Mouse (Mus musculus) forebrain, postnatal 0 days (tissue): ENCODE results near the gene Fam71d. TPM values are rescaled to one million over a fixed set of nuclear protein-coding genes. Genes with fewer than 3 reads are reported as not detected.

Experiments used
- ATAC-seq: fragments of 200-750 bp; cut with Nextera tagmentation; 2 replicates; pipeline ENCODE4 v1.8.0; 2017; ENCODE audit warnings: mild to moderate bottlenecking, moderate library complexity
- DNase-seq: peaks from one replicate; pipeline ENCODE4 v3.0.0-alpha.2; 2015
- H3K27ac ChIP-seq: fragments of 300-500 bp; sonication (generic); 2 replicates; pipeline ENCODE4 v1.5.1; 2014; ENCODE audit warnings: low read depth, mild to moderate bottlenecking, antibody characterized with exemption, low read length, moderate library complexity, mixed read lengths
- H3K27me3 ChIP-seq: fragments of 300-500 bp; sonication (generic); 2 replicates; pipeline ENCODE4 v1.6.1; 2014; ENCODE audit warnings: mild to moderate bottlenecking, low read length, mixed read lengths; ENCODE audit not compliant: insufficient read depth
- H3K36me3 ChIP-seq: fragments of 300-500 bp; sonication (generic); 2 replicates; pipeline ENCODE4 v1.6.1; 2014; ENCODE audit warnings: mild to moderate bottlenecking, moderate library complexity; ENCODE audit not compliant: insufficient read depth
- H3K4me1 ChIP-seq: fragments of 300-500 bp; sonication (generic); 2 replicates; pipeline ENCODE4 v1.6.1; 2014; ENCODE audit warnings: antibody characterized with exemption; ENCODE audit not compliant: insufficient read depth
- H3K4me2 ChIP-seq: fragments of 300-500 bp; sonication (generic); 2 replicates; pipeline ENCODE4 v1.6.1; 2014; ENCODE audit warnings: low read depth, mild to moderate bottlenecking, moderate library complexity
- H3K4me3 ChIP-seq: fragments of 300-500 bp; sonication (generic); 2 replicates; pipeline ENCODE4 v1.5.1; 2014; ENCODE audit warnings: low read depth, low read length, mixed read lengths
- H3K9ac ChIP-seq: fragments of 300-500 bp; sonication (generic); 2 replicates; pipeline ENCODE4 v1.6.1; 2014; ENCODE audit warnings: mild to moderate bottlenecking
- H3K9me3 ChIP-seq: fragments of 300-500 bp; sonication (generic); 2 replicates; pipeline ENCODE4 v1.6.1; 2016; ENCODE audit warnings: low read length
- CTCF ChIP-seq: sonication (generic); IDR thresholded peaks from 2 replicates; pipeline ENCODE4 v1.5.1; 2016; ENCODE audit warnings: antibody characterized with exemption, control low read depth, low read depth
- WGBS: fragments of 180-500 bp; shearing (Covaris S2); extraction: QIAGEN DNeasy Blood & Tissue Kit; methylation state at CpG from one replicate; pipeline ENCODE4 v1.1.7; 2014; 5-methylcytosine and 5-hydroxymethylcytosine counted together
- polyA plus RNA-seq: library from polyadenylated mRNA; unstranded; fragments of >200 nt; fragmentation: Nextera tagmentation; extraction: Ambion mirVana; gene quantifications from 2 replicates; pipeline ENCODE4 v1.2.1, GENCODE M21; 2015
- total RNA-seq: library from RNA; depleted of rRNA; stranded (reverse); fragments of >200 nt; gene quantifications from 2 replicates; pipeline ENCODE4 v1.2.3, GENCODE M21; 2014; rRNA removed

Gene Fam71d
- 0.77 TPM in 1 of 2 replicates, not detected in the other for total RNA-seq
- not detected in 2 replicates for polyA plus RNA-seq

GRCm38 (mm10) chr12:78691325-78691724 lies at the start of gene Fam71d:
Fam71d (plus strand) TSS chr12:78691535.
- DNase-seq: no peak
- Histone ChIP-seq H3K4me3 (no peak within 1 kb of the TSS), H3K27ac (no peak within 1 kb of the TSS), H3K27me3 (no peaks in the 10 kb centered on the region), H3K36me3 (no peaks in the 10 kb centered on the region), H3K9me3 (no peaks in the 10 kb centered on the region), H3K4me1 (no peaks in the 10 kb centered on the region), H3K9ac (no peak within 1 kb of the TSS), H3K4me2 (no peak within 1 kb of the TSS)
- no peak for ATAC-seq
- 76% methylated on average over 1 of the region's 1 CpGs for WGBS
- no peak for TF ChIP-seq CTCF

- H3K4me2 ChIP-seq: no peak overlapping the region
- H3K36me3 ChIP-seq: no peaks in the 10 kb centered on the region
- no peaks in the 10 kb centered on the region for H3K9me3 ChIP-seq
- no peak overlapping the region for H3K9ac ChIP-seq
- no peak overlapping the region for H3K27ac ChIP-seq
- H3K27me3 ChIP-seq: no peaks in the 10 kb centered on the region
- ATAC-seq: no peak
- H3K4me3 ChIP-seq: no peak overlapping the region
- TF ChIP-seq CTCF: no peak
- no peaks in the 10 kb centered on the region for H3K4me1 ChIP-seq
- 46% methylated on average over 2 of the region's 2 CpGs for WGBS
- peak; percentile 17 for DNase-seq
These were observed 47.6 kb upstream of the Fam71d start for GRCm38 (mm10) chr12:78643691-78644090.

- no peak for DNase-seq
- Histone ChIP-seq H3K4me1 (no peaks in the 10 kb centered on the region), H3K27me3 (no peaks in the 10 kb centered on the region), H3K9me3 (no peaks in the 10 kb centered on the region), H3K4me2 (no peak overlapping the region), H3K4me3 (no peak overlapping the region), H3K27ac (no peak overlapping the region), H3K9ac (no peak overlapping the region), H3K36me3 (no peaks in the 10 kb centered on the region)
- TF ChIP-seq CTCF: no peak
- WGBS: 95% methylated on average over 1 of the region's 1 CpGs
- no peak for ATAC-seq
These were observed 46.1 kb upstream of the Fam71d start for GRCm38 (mm10) chr12:78645282-78645681.

- Histone ChIP-seq H3K4me3 (no peak overlapping the region), H3K27me3 (no peaks in the 10 kb centered on the region), H3K9me3 (no peaks in the 10 kb centered on the region), H3K9ac (no peak overlapping the region), H3K36me3 (peaks cover 4% of the 10 kb centered on the region; the same call in 1 of the 2 replicates), H3K27ac (no peak overlapping the region), H3K4me1 (no peaks in the 10 kb centered on the region), H3K4me2 (no peak overlapping the region)
- DNase-seq (no peak), ATAC-seq (no peak)
- 54% methylated on average over 2 of the region's 2 CpGs for WGBS
- TF ChIP-seq CTCF: no peak
These were observed 31.5 kb upstream of the Fam71d start for GRCm38 (mm10) chr12:78659718-78660304.

- no peaks in the 10 kb centered on the region for H3K36me3 ChIP-seq
- no peak for TF ChIP-seq CTCF
- H3K27me3 ChIP-seq: no peaks in the 10 kb centered on the region
- no peak overlapping the region for H3K27ac ChIP-seq
- DNase-seq (no peak), ATAC-seq (0 out of 2 replicates have a peak, but pooled peaks have one; percentile 23)
- no peak overlapping the region for H3K9ac ChIP-seq
- no peaks in the 10 kb centered on the region for H3K9me3 ChIP-seq
- H3K4me3 ChIP-seq: no peak overlapping the region
- H3K4me1 ChIP-seq: no peaks in the 10 kb centered on the region
- no peak overlapping the region for H3K4me2 ChIP-seq
- WGBS: 69% methylated on average over 5 of the region's 5 CpGs
These were observed 13.1 kb upstream of the Fam71d start for GRCm38 (mm10) chr12:78678101-78678806.

DNA sequence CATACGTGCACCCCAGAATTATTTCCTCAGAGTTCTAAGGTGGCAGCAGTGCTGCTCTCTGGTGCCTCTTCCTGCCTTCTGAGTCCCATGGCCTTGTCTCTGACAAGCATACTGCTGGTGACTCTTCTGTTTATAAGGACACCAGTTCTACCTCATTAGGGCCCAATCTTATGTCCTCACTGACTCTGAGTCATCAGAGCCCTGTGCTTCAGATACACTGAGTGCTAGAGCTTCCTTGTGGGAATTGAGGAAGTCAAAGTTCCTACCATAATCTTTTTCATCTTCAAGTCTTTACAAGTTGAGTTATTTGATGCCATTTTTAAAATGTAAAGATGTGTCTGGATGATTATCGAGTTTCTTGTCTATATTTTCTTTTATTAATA lies 12.5 kb upstream of the Fam71d start:
- no peak overlapping the region for H3K9ac ChIP-seq
- H3K36me3 ChIP-seq: no peaks in the 10 kb centered on the region
- WGBS: 86% methylated on average over 2 of the region's 2 CpGs
- no peaks in the 10 kb centered on the region for H3K27me3 ChIP-seq
- H3K4me1 ChIP-seq: no peaks in the 10 kb centered on the region
- DNase-seq: no peak
- no peaks in the 10 kb centered on the region for H3K9me3 ChIP-seq
- no peak for TF ChIP-seq CTCF
- H3K4me3 ChIP-seq: no peak overlapping the region
- no peak overlapping the region for H3K4me2 ChIP-seq
- ATAC-seq: no peak
- H3K27ac ChIP-seq: no peak overlapping the region

- no peaks in the 10 kb centered on the region for H3K36me3 ChIP-seq
- no peaks in the 10 kb centered on the region for H3K9me3 ChIP-seq
- no peak for DNase-seq
- no peak for ATAC-seq
- H3K27ac ChIP-seq: no peak overlapping the region
- H3K4me3 ChIP-seq: no peak overlapping the region
- H3K9ac ChIP-seq: no peak overlapping the region
- no peak for TF ChIP-seq CTCF
- H3K4me2 ChIP-seq: no peak overlapping the region
- WGBS: 91% methylated on average over 2 of the region's 2 CpGs
- H3K4me1 ChIP-seq: no peaks in the 10 kb centered on the region
- no peaks in the 10 kb centered on the region for H3K27me3 ChIP-seq
These were observed 10.3 kb upstream of the Fam71d start for GRCm38 (mm10) chr12:78681048-78681447.
